Mouse (Mus musculus): ENCODE data around the gene Gm17657.
"Not testable (repeated sequence)": the region's sequence is repeated elsewhere in the genome, so short reads cannot be mapped to it uniquely, and the experiment has no call there.

Gene Gm17657

GRCm38 (mm10) chr17:29545241-29545640, 4.2 kb downstream of the Gm17657 start:
- DNase-seq (ENCODE audit: low spot score), result no peak

- DNase-seq (ENCODE audit: low spot score), result no peak
Observed at GRCm38 (mm10) chr17:29544064-29544463, 5.4 kb downstream of the Gm17657 start.

- peak; percentile 18 for DNase-seq (ENCODE audit: low spot score)
Observed at GRCm38 (mm10) chr17:29542831-29543690, 6.4 kb downstream of the Gm17657 start.

- no peak for DNase-seq (ENCODE audit: low spot score)
Observed at GRCm38 (mm10) chr17:29541419-29541818, 8.0 kb downstream of the Gm17657 start.

- no peak for DNase-seq (ENCODE audit: low spot score)
Observed at GRCm38 (mm10) chr17:29540426-29540825, 9.0 kb downstream of the Gm17657 start.

GRCm38 (mm10) chr17:29533866-29534265, 15.6 kb downstream of the Gm17657 start:
- no peak for DNase-seq (ENCODE audit: low spot score)

GRCm38 (mm10) chr17:29531757-29532384, 17.6 kb downstream of the Gm17657 start:
- DNase-seq (ENCODE audit: low spot score), result no peak

- DNase-seq (ENCODE audit: low spot score), result no peak
Observed at GRCm38 (mm10) chr17:29531278-29531677, 18.2 kb downstream of the Gm17657 start.

- no peak for DNase-seq (ENCODE audit: low spot score)
Observed at GRCm38 (mm10) chr17:29530508-29530907, 18.9 kb downstream of the Gm17657 start.

GRCm38 (mm10) chr17:29528568-29529187, 20.8 kb downstream of the Gm17657 start:
- DNase-seq (ENCODE audit: low spot score), result no peak

- DNase-seq (ENCODE audit: low spot score), result no peak
Observed at GRCm38 (mm10) chr17:29525613-29526012, 23.8 kb downstream of the Gm17657 start.

GRCm38 (mm10) chr17:29519731-29520130, 29.7 kb downstream of the Gm17657 start:
- no peak for DNase-seq (ENCODE audit: low spot score)

GRCm38 (mm10) chr17:29518665-29519064, 30.8 kb downstream of the Gm17657 start:
- DNase-seq (ENCODE audit: low spot score), result not testable (repeated sequence)

- DNase-seq (ENCODE audit: low spot score), result peak; percentile 78
Observed at GRCm38 (mm10) chr17:29514435-29514834, 35.0 kb downstream of the Gm17657 start.

- DNase-seq (ENCODE audit: low spot score), result no peak
Observed at GRCm38 (mm10) chr17:29513044-29513730, 36.3 kb downstream of the Gm17657 start.

- DNase-seq (ENCODE audit: low spot score), result no peak
Observed at GRCm38 (mm10) chr17:29510691-29511090, 38.7 kb downstream of the Gm17657 start.

GRCm38 (mm10) chr17:29508927-29509608, 40.4 kb downstream of the Gm17657 start:
- DNase-seq (ENCODE audit: low spot score), result no peak

- DNase-seq (ENCODE audit: low spot score), result no peak
Observed at GRCm38 (mm10) chr17:29503700-29504099, 45.7 kb downstream of the Gm17657 start.

GRCm38 (mm10) chr17:29502669-29503665, 46.5 kb downstream of the Gm17657 start:
- DNase-seq (ENCODE audit: low spot score), result no peak

GRCm38 (mm10) chr17:29502005-29502668, 47.3 kb downstream of the Gm17657 start:
- DNase-seq (ENCODE audit: low spot score), result no peak
